Mouse (Mus musculus) thymus, postnatal 0 days (tissue): ENCODE results near the gene Gm45234. TPM values are rescaled to one million over a fixed set of nuclear protein-coding genes. Genes with fewer than 3 reads are reported as not detected.

Experiments used
- DNase-seq: peaks from one replicate; pipeline ENCODE4 v3.0.0-alpha.2; 2015; ENCODE audit warnings: low spot score
- polyA plus RNA-seq: library from polyadenylated mRNA; unstranded; fragments of >200 nt; fragmentation: Nextera tagmentation; extraction: Ambion mirVana; gene quantifications from 2 replicates; pipeline ENCODE4 v1.2.1, GENCODE M21; 2015

Gene Gm45234
- polyA plus RNA-seq, 1 experiment from 2014 or later = not detected

GRCm38 (mm10) chr6:124767536-124767919 lies 11.7 kb upstream of the Gm45234 start:
- DNase-seq = no peak

GRCm38 (mm10) chr6:124765951-124766350 lies 10.1 kb upstream of the Gm45234 start:
- no peak for DNase-seq

GRCm38 (mm10) chr6:124759259-124759658 lies 3.4 kb upstream of the Gm45234 start:
- DNase-seq = peak; percentile 88

GRCm38 (mm10) chr6:124758849-124759232 lies 3.0 kb upstream of the Gm45234 start:
- DNase-seq = no peak

- DNase-seq = no peak
Measured at GRCm38 (mm10) chr6:124757909-124758848, 2.4 kb upstream of the Gm45234 start.

GRCm38 (mm10) chr6:124757351-124757880 lies 1.6 kb upstream of the Gm45234 start:
- DNase-seq = no peak

- peak; percentile 40 for DNase-seq
Measured at GRCm38 (mm10) chr6:124756652-124757350, 980 bp upstream of the Gm45234 start.

- no peak for DNase-seq
Measured at GRCm38 (mm10) chr6:124755306-124755705, 515 bp downstream of the Gm45234 start.

- DNase-seq = no peak
Measured at GRCm38 (mm10) chr6:124753861-124754260, 2.0 kb downstream of the Gm45234 start.

GRCm38 (mm10) chr6:124750405-124750804 lies 5.4 kb downstream of the Gm45234 start:
- peak; percentile 55 for DNase-seq

GRCm38 (mm10) chr6:124746654-124747632 lies 8.9 kb downstream of the Gm45234 start:
- no peak for DNase-seq

- no peak for DNase-seq
Measured at GRCm38 (mm10) chr6:124746296-124746605, 9.6 kb downstream of the Gm45234 start.

GRCm38 (mm10) chr6:124745490-124746295 lies 10.1 kb downstream of the Gm45234 start:
- DNase-seq = peak; percentile 96

- no peak for DNase-seq
Measured at GRCm38 (mm10) chr6:124744755-124745321, 11.0 kb downstream of the Gm45234 start.

GRCm38 (mm10) chr6:124743647-124744046 lies 12.2 kb downstream of the Gm45234 start:
- no peak for DNase-seq

GRCm38 (mm10) chr6:124742839-124743514 lies 12.8 kb downstream of the Gm45234 start:
- DNase-seq = no peak

GRCm38 (mm10) chr6:124741842-124742241 lies 14.0 kb downstream of the Gm45234 start:
- no peak for DNase-seq

- peak; percentile 97 for DNase-seq
Measured at GRCm38 (mm10) chr6:124740888-124741761, 14.7 kb downstream of the Gm45234 start, which contains the start of gene Grcc10. Gene Grcc10, minus strand, starts transcription at chr6:124741374.
